Mouse (Mus musculus) limb, embryonic 11.5 days (tissue): ENCODE data around the gene Slc6a9. TPM values are rescaled to one million over a fixed set of nuclear protein-coding genes. Genes with fewer than 3 reads are reported as not detected.
A peak's percentile ranks its signal among the peaks of the same experiment; 100 is the strongest.

ENCODE experiments used
- ATAC-seq: fragments of 200-750 bp; cut with Nextera tagmentation; 2 replicates; pipeline ENCODE4 v1.8.0; 2017; ENCODE audit warnings: low read depth; ENCODE audit not compliant: insufficient number of reproducible peaks, low FRiP score, low TSS enrichment
- DNase-seq: peaks from one replicate; pipeline ENCODE4 v3.0.0-alpha.2; 2015; ENCODE audit warnings: low spot score
- H3K27ac ChIP-seq: fragments of 300-500 bp; sonication (generic); replicated peaks from 2 replicates; pipeline ENCODE4 v1.5.1; 2014; ENCODE audit warnings: low read depth, mild to moderate bottlenecking, low read length
- H3K27me3 ChIP-seq: fragments of 300-500 bp; sonication (generic); 2 replicates; pipeline ENCODE4 v1.6.1; 2014; ENCODE audit warnings: mild to moderate bottlenecking, low read length, mixed read lengths; ENCODE audit not compliant: control insufficient read depth, insufficient read depth
- H3K36me3 ChIP-seq: fragments of 300-500 bp; sonication (generic); 2 replicates; pipeline ENCODE4 v1.6.1; 2014; ENCODE audit warnings: mild to moderate bottlenecking, low read length, moderate library complexity, mixed read lengths; ENCODE audit not compliant: control insufficient read depth, insufficient read depth
- H3K4me1 ChIP-seq: fragments of 300-500 bp; sonication (generic); 2 replicates; pipeline ENCODE4 v1.6.1; 2014; ENCODE audit warnings: low read length, mixed read lengths; ENCODE audit not compliant: control insufficient read depth, insufficient read depth
- H3K4me2 ChIP-seq: fragments of 300-500 bp; sonication (generic); 2 replicates; pipeline ENCODE4 v1.6.1; 2014; ENCODE audit warnings: low read depth, mild to moderate bottlenecking, moderate library complexity; ENCODE audit not compliant: severe bottlenecking
- H3K4me3 ChIP-seq: fragments of 300-500 bp; sonication (generic); 2 replicates; pipeline ENCODE4 v1.5.1; 2014; ENCODE audit warnings: low read depth, low read length
- H3K9ac ChIP-seq: fragments of 300-500 bp; sonication (generic); 2 replicates; pipeline ENCODE4 v1.6.1; 2014; ENCODE audit warnings: mild to moderate bottlenecking, low read length
- H3K9me3 ChIP-seq: fragments of 300-500 bp; sonication (generic); 2 replicates; pipeline ENCODE4 v1.6.1; 2016; ENCODE audit warnings: low read length; ENCODE audit not compliant: control insufficient read depth
- WGBS: fragments of 180-500 bp; shearing (Covaris S2); extraction: QIAGEN DNeasy Blood & Tissue Kit; methylation state at CpG from one replicate; pipeline ENCODE4 v1.1.7; 2014; 5-methylcytosine and 5-hydroxymethylcytosine counted together
- polyA plus RNA-seq: library from polyadenylated mRNA; unstranded; fragments of >200 nt; fragmentation: Nextera tagmentation; extraction: Ambion mirVana; gene quantifications from 2 replicates; pipeline ENCODE4 v1.2.1, GENCODE M21; 2014

Slc6a9 gene
- polyA plus RNA-seq, 1 experiment from 2014 or later, result 11.1 TPM

GRCm38 (mm10) chr4:117912131-117912561 is 77.8 kb downstream of the Slc6a9 start:
- DNase-seq, result no peak
- H3K9ac ChIP-seq, result no peak overlapping the region
- H3K36me3 ChIP-seq, result peaks cover 5% of the 10 kb centered on the region; the same call in 1 of the 2 replicates

GRCm38 (mm10) chr4:117912685-117913273 is 78.5 kb downstream of the Slc6a9 start:
- no peak overlapping the region for H3K9ac ChIP-seq
- H3K27me3 ChIP-seq, result no peaks in the 10 kb centered on the region
- H3K9me3 ChIP-seq, result no peaks in the 10 kb centered on the region
- H3K4me1 ChIP-seq, result peaks cover 21% of the 10 kb centered on the region
- H3K36me3 ChIP-seq, result peaks cover 5% of the 10 kb centered on the region; the same call in 1 of the 2 replicates
- H3K4me2 ChIP-seq, result no peak overlapping the region
- no peak overlapping the region for H3K27ac ChIP-seq
- ATAC-seq, result no peak
- DNase-seq, result no peak
- 66% methylated on average over 7 of the region's 7 CpGs for WGBS
- no peak overlapping the region for H3K4me3 ChIP-seq

More at GRCm38 (mm10) chr4:117912131-117912561, 77.8 kb downstream of the Slc6a9 start:
- H3K9me3 ChIP-seq, result no peaks in the 10 kb centered on the region
- H3K27me3 ChIP-seq, result no peaks in the 10 kb centered on the region
- no peak overlapping the region for H3K27ac ChIP-seq
- H3K4me2 ChIP-seq, result no peak overlapping the region
- H3K4me3 ChIP-seq, result no peak overlapping the region
- no peak for ATAC-seq
- WGBS, result 92% methylated on average over 13 of the region's 13 CpGs
- H3K4me1 ChIP-seq, result peaks cover 21% of the 10 kb centered on the region

- DNase-seq (no peak), ATAC-seq (no peak)
- H3K36me3 ChIP-seq, result peaks cover 7% of the 10 kb centered on the region; the same call in 1 of the 2 replicates
- H3K4me2 ChIP-seq, result peak overlapping the region; percentile 99; the same call in 1 of the 2 replicates
- peak overlapping the region; percentile 81 for H3K4me3 ChIP-seq
- peaks cover 21% of the 10 kb centered on the region for H3K4me1 ChIP-seq
- no peak overlapping the region for H3K9ac ChIP-seq
- no peaks in the 10 kb centered on the region for H3K27me3 ChIP-seq
- no peak overlapping the region for H3K27ac ChIP-seq
- no peaks in the 10 kb centered on the region for H3K9me3 ChIP-seq
- WGBS, result 69% methylated on average over 3 of the region's 3 CpGs
Measured at GRCm38 (mm10) chr4:117913421-117913820, 79.1 kb downstream of the Slc6a9 start.

- Histone ChIP-seq H3K27me3 (no peaks in the 10 kb centered on the region), H3K4me3 (peak overlapping the region; percentile 81), H3K9ac (peak overlapping the region; percentile 78), H3K4me1 (peaks cover 21% of the 10 kb centered on the region), H3K9me3 (no peaks in the 10 kb centered on the region), H3K4me2 (peak overlapping the region; percentile 99), H3K27ac (no peak overlapping the region), H3K36me3 (peaks cover 7% of the 10 kb centered on the region; the same call in 1 of the 2 replicates)
- ATAC-seq, result no peak
- WGBS, result 22% methylated on average over 8 of the region's 8 CpGs
- no peak for DNase-seq
Measured at GRCm38 (mm10) chr4:117914031-117914430, 79.7 kb downstream of the Slc6a9 start.

GRCm38 (mm10) chr4:117914591-117915442 is 80.5 kb downstream of the Slc6a9 start, which contains the start of gene Ipo13:
Gene Ipo13, minus strand, starts transcription at chr4:117914999.
- peaks cover 21% of the 10 kb centered on the region for H3K4me1 ChIP-seq
- 0% methylated on average over 58 of the region's 61 CpGs for WGBS
- H3K36me3 ChIP-seq, result peaks cover 7% of the 10 kb centered on the region; the same call in 1 of the 2 replicates

GRCm38 (mm10) chr4:117915489-117916105 is 81.3 kb downstream of the Slc6a9 start:
- peak overlapping the region; percentile 99 for H3K4me2 ChIP-seq
- 9% methylated on average over 19 of the region's 19 CpGs for WGBS
- H3K4me3 ChIP-seq, result peak overlapping the region; percentile 81
- DNase-seq (no peak), ATAC-seq (no peak)
- peak overlapping the region; percentile 78 for H3K9ac ChIP-seq
- H3K9me3 ChIP-seq, result no peaks in the 10 kb centered on the region
- H3K4me1 ChIP-seq, result peaks cover 21% of the 10 kb centered on the region
- peaks cover 7% of the 10 kb centered on the region; the same call in 1 of the 2 replicates for H3K36me3 ChIP-seq
- no peak overlapping the region for H3K27ac ChIP-seq
- H3K27me3 ChIP-seq, result no peaks in the 10 kb centered on the region

More at GRCm38 (mm10) chr4:117914591-117915442, 80.5 kb downstream of the Slc6a9 start, which contains the start of gene Ipo13:
- peak within 1 kb of the TSS; percentile 99 for H3K4me2 ChIP-seq
- ATAC-seq (peak; percentile 95), DNase-seq (peak; percentile 98)
- peak within 1 kb of the TSS; percentile 81 for H3K4me3 ChIP-seq
- no peaks in the 10 kb centered on the region for H3K9me3 ChIP-seq
- H3K27ac ChIP-seq, result peak within 1 kb of the TSS; percentile 59; the same call in 1 of the 2 replicates
- H3K9ac ChIP-seq, result peak within 1 kb of the TSS; percentile 78
- no peaks in the 10 kb centered on the region for H3K27me3 ChIP-seq

GRCm38 (mm10) chr4:117916386-117916785 is 82.1 kb downstream of the Slc6a9 start:
- H3K27ac ChIP-seq, result no peak overlapping the region
- H3K4me3 ChIP-seq, result no peak overlapping the region
- 87% methylated on average over 5 of the region's 5 CpGs for WGBS
- ATAC-seq (no peak), DNase-seq (no peak)
- H3K9ac ChIP-seq, result no peak overlapping the region
- H3K4me2 ChIP-seq, result no peak overlapping the region
- H3K9me3 ChIP-seq, result no peaks in the 10 kb centered on the region
- peaks cover 21% of the 10 kb centered on the region for H3K4me1 ChIP-seq
- peaks cover 7% of the 10 kb centered on the region; the same call in 1 of the 2 replicates for H3K36me3 ChIP-seq
- H3K27me3 ChIP-seq, result no peaks in the 10 kb centered on the region

GRCm38 (mm10) chr4:117917402-117917801 is 83.1 kb downstream of the Slc6a9 start:
- H3K4me3 ChIP-seq, result no peak overlapping the region
- no peak overlapping the region for H3K9ac ChIP-seq
- ATAC-seq, result no peak
- H3K9me3 ChIP-seq, result no peaks in the 10 kb centered on the region
- no peak overlapping the region for H3K27ac ChIP-seq
- no peak for DNase-seq
- WGBS, result 89% methylated on average over 4 of the region's 4 CpGs
- 0 out of 2 replicates have a peak, but pooled peaks cover 2% of the 10 kb centered on the region for H3K36me3 ChIP-seq
- H3K27me3 ChIP-seq, result no peaks in the 10 kb centered on the region
- peaks cover 21% of the 10 kb centered on the region for H3K4me1 ChIP-seq
- no peak overlapping the region for H3K4me2 ChIP-seq
